In the genomic region with DNA sequence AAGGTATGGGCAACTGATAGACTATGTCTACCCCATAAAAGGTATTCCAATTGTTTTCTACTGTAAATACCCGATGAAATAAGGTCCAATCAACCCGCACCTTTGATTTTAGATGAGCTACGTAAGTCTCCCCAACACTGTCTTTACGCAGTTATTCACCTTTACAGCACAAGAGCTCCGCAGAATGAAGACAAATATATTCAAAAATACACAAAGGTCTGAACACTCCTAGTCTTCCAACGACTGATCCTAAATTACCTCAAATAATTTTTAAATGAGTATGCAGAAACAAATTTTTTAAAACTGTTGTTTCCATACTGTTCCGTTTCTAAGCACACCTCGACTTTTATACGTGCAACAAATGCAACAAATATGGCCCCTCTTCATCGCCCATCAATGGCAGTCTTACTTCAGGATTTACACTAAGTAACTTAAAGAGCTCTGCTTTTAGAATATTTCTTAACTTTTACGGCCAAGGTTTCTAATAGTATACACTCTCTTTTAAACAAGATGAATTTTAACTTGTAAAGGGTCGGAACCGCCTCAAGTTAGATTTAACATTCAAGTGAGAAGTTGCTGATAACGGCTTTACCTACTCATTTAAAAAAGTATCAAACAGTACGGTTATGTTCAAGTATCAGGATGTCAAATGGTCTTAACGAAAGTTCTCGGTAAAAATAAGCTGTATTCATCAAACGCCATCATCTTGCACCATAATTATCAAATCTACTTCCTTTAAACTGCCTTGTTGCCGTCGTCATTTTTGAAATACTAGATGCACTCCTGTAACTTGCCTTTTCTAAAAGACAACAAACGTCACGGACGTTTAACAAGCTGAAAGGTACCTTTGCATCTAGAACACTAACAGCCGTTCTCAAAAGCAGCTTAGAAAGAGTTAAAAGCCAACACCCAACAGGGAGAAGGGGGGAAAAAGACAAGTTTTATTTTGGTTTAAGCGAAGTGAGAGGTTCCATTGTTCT, we compare ENCODE assay signal across 7 mouse cellular contexts. TPM values are rescaled to one million over a fixed set of nuclear protein-coding genes. Genes with fewer than 3 reads are reported as not detected.
DNase-seq lines count a peak whose midpoint lies in the region; ATAC-seq and TF ChIP-seq lines count a peak whose summit lies in the region.

No protein-coding gene starts in this region.

- H3K9ac ChIP-seq in hindbrain, embryonic 15.5 days, result peak overlapping the region; percentile 100

- H3K4me1 ChIP-seq in hindbrain, embryonic 15.5 days (replicated peaks), result peaks cover 19% of the 10 kb centered on the region

- no peak for TF ChIP-seq POLR2A in myocyte (IDR thresholded peaks at IDR 0.05; ENCODE audit: insufficient read length, low read depth)

- H3K27ac ChIP-seq in hindbrain, embryonic 15.5 days (replicated peaks), result peak overlapping the region; percentile 100

- no peaks in the 10 kb centered on the region for H3K36me3 ChIP-seq in hindbrain, embryonic 15.5 days
- H3K36me3 ChIP-seq in myocyte (ENCODE audit: control insufficient read depth, insufficient read depth), result peaks cover 17% of the 10 kb centered on the region

- no peaks in the 10 kb centered on the region for H3K27me3 ChIP-seq in hindbrain, embryonic 15.5 days
- no peaks in the 10 kb centered on the region for H3K27me3 ChIP-seq in myocyte (ENCODE audit: control insufficient read depth, insufficient read depth, insufficient read length)

- intact Hi-C loops in left cerebral cortex, postnatal 25 days (cut with DNase I), result loop anchor here (1.0 kb wide), 2 partner anchors 16 to 61 kb away; partner anchors contain the start of gene Chd2

- DNase-seq in thymus, postnatal 0 days (ENCODE audit: low spot score), result peak; percentile 74
- no peak for DNase-seq in thymus, adult 18-20 months
- peak; percentile 52 for DNase-seq in c-Kit-negative CD71-positive TER-119-positive erythroid progenitor cells, embryonic 14.5 days (ENCODE audit: low read depth, low spot score)
- DNase-seq in adrenal gland, postnatal 14 days, result no peak
- no peak for DNase-seq in left cerebral cortex, postnatal 25 days (ENCODE audit: low spot score in 2 of 2)

- peak overlapping the region; percentile 52 for H3K4me2 ChIP-seq in hindbrain, embryonic 15.5 days
- peak overlapping the region; percentile 60 for H3K4me2 ChIP-seq in myocyte (ENCODE audit: low read depth)

- WGBS in hindbrain, embryonic 15.5 days, result under 1% methylated on average over 25 of the region's 25 CpGs

- peaks cover 56% of the 10 kb centered on the region for H3K79me2 ChIP-seq in myocyte (ENCODE audit: control insufficient read depth, insufficient read depth)

- peak overlapping the region; percentile 86 for H3K4me3 ChIP-seq in hindbrain, embryonic 15.5 days
- peak overlapping the region; percentile 79 for H3K4me3 ChIP-seq in myocyte

- peak overlapping the region; percentile 100 for H3ac ChIP-seq in myocyte (ENCODE audit: control insufficient read depth, insufficient read length)

- no peak for ATAC-seq in hindbrain, embryonic 15.5 days (ENCODE audit: low FRiP score, low read depth)

- H3K9me3 ChIP-seq in hindbrain, embryonic 15.5 days, result no peaks in the 10 kb centered on the region

TF ChIP-seq in myocyte, 11 proteins besides CTCF, POLR2A, EP300 and RAD21:
- no peak for TF ChIP-seq MAX (IDR thresholded peaks at IDR 0.05; ENCODE audit: low read depth)
- TF ChIP-seq MYOD1 (IDR thresholded peaks at IDR 0.05; ENCODE audit: control insufficient read depth in 1 of 3, insufficient read length in 2 of 3, low read depth in 2 of 3), result no peak
- no peak for TF ChIP-seq REST (IDR thresholded peaks at IDR 0.05; ENCODE audit: insufficient read depth, insufficient read length)
- TF ChIP-seq MYOG (IDR thresholded peaks at IDR 0.05; ENCODE audit: control insufficient read depth in 1 of 3, insufficient read depth in 1 of 3, insufficient read length in 2 of 3, low read depth in 2 of 3), result no peak
- no peak for TF ChIP-seq CEBPB (IDR thresholded peaks at IDR 0.05; ENCODE audit: insufficient read depth, poor library complexity, severe bottlenecking)
- no peak for TF ChIP-seq E2F4 (IDR thresholded peaks at IDR 0.05; ENCODE audit: insufficient read depth)
- no peak for TF ChIP-seq USF1 (IDR thresholded peaks at IDR 0.05; ENCODE audit: low read depth)
- TF ChIP-seq TCF12 (IDR thresholded peaks at IDR 0.05; ENCODE audit: insufficient read depth, poor library complexity, severe bottlenecking), result no peak
- no peak for TF ChIP-seq TCF3 (IDR thresholded peaks at IDR 0.05; ENCODE audit: insufficient read length, low read depth)
- no peak for TF ChIP-seq POLR2AphosphoS2 (IDR thresholded peaks at IDR 0.05; ENCODE audit: insufficient read length, low read depth)
- no peak for TF ChIP-seq SRF (IDR thresholded peaks at IDR 0.05; ENCODE audit: control insufficient read depth, insufficient read length, low read depth)
TF ChIP-seq in myocyte: peak in this region for 0.

RNA-seq across cellular contexts. Expression of gene Chd2, which starts 15.3 kb away (rescaled TPM):
- polyA plus RNA-seq in thymus, postnatal 0 days (2015; fragmentation: Nextera tagmentation; extraction: Ambion mirVana), result 52.6 and 64.2 TPM in 2 replicates
- polyA plus RNA-seq in hindbrain, embryonic 15.5 days (2015; fragmentation: Nextera tagmentation; extraction: Ambion mirVana), result 34.9 and 37.2 TPM in 2 replicates
- polyA plus RNA-seq in myocyte (2012; fragmentation: generic; extraction: Trizol), result 7.9 TPM
- 45.1 and 52.8 TPM in 2 replicates for total RNA-seq in adrenal gland, postnatal 14 days (2021)
- 10 to 100 TPM; 45.7 to 57.4 TPM for total RNA-seq in left cerebral cortex, postnatal 25 days (2021)

Comparison
In these comparisons a context has a peak if more than half of its experiments do, and no peak if none do; other contexts are left out.
1. DNase-seq: peak in thymus, postnatal 0 days (single experiment) and c-Kit-negative CD71-positive TER-119-positive erythroid progenitor cells, embryonic 14.5 days (single experiment); none in thymus, adult 18-20 months (0 of 2), adrenal gland, postnatal 14 days (single experiment) and left cerebral cortex, postnatal 25 days (0 of 2).